Mouse (Mus musculus): ENCODE results near the gene Capn11. TPM values are rescaled to one million over a fixed set of nuclear protein-coding genes. Genes with fewer than 3 reads are reported as not detected.

The Capn11 gene
- polyA plus RNA-seq, 1 experiment from 2014 or later: 1.00 TPM

DNA sequence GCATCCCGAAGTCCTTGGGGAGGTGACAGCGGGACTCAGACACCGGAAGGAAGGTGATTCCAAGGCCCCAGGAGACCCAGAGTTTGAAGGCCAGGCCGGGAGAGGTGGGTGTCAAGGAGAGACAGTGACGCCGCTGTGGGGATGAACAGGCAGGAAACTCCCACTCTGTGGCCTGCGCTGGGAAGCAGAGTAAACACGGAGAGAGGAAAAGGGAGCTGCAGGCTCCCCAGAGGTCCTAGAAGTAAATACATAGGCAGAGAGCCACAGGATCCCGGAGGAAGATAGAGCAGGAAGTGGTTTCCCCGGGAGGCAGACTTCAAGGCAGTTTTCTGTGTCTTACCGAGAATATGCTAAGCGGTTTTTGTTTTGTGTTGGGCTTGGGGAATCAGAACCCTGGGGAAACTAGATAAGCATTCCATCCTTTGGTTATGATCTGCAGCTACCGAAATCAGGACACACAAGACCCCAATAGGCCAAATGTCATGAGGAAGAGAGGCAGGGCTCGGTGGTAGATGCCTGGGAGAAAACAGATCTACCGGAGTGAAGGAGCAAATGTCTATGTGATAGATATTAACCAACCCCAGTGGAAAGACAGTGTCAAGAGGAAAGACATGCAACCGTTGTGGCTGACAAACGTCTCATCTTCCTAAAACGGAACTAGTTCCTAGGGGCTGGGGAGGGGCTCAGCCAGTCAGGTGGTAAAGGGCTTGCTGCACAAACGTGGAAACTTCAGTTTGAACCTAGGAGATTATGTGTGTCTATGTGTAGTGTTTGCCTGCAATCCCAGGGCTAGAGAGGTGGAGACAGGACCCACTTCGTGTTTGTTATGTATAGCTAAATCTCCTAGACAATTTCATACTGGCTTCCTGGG, 39.5 kb downstream of the Capn11 start:
- WGBS: 33% methylated on average over 20 of the region's 20 CpGs
- Histone ChIP-seq H3K27ac (replicated peaks) (peak overlapping the region; percentile 72), H3K9me3 (no peaks in the 10 kb centered on the region), H3K9ac (no peak overlapping the region), H3K27me3 (no peaks in the 10 kb centered on the region), H3K36me3 (no peaks in the 10 kb centered on the region), H3K4me3 (no peak overlapping the region), H3K4me2 (peak overlapping the region; percentile 14; the same call in 1 of the 2 replicates), H3K4me1 (replicated peaks) (0 out of 2 replicates have a peak, but pooled peaks cover 9% of the 10 kb centered on the region)
- no peak for ATAC-seq (ENCODE audit: low FRiP score, low read depth)

- Histone ChIP-seq H3K4me1 (replicated peaks) (0 out of 2 replicates have a peak, but pooled peaks cover 9% of the 10 kb centered on the region), H3K9ac (no peak overlapping the region), H3K27ac (replicated peaks) (peak overlapping the region; percentile 72), H3K4me3 (no peak overlapping the region), H3K4me2 (peak overlapping the region; percentile 14; the same call in 1 of the 2 replicates), H3K9me3 (no peaks in the 10 kb centered on the region), H3K27me3 (no peaks in the 10 kb centered on the region), H3K36me3 (no peaks in the 10 kb centered on the region)
- 6% methylated on average over 8 of the region's 8 CpGs for whole genome bisulfite sequencing
- no peak for ATAC-seq (ENCODE audit: low FRiP score, low read depth)
Observed at GRCm38 (mm10) chr17:45618941-45619385, 40.2 kb downstream of the Capn11 start.

DNA sequence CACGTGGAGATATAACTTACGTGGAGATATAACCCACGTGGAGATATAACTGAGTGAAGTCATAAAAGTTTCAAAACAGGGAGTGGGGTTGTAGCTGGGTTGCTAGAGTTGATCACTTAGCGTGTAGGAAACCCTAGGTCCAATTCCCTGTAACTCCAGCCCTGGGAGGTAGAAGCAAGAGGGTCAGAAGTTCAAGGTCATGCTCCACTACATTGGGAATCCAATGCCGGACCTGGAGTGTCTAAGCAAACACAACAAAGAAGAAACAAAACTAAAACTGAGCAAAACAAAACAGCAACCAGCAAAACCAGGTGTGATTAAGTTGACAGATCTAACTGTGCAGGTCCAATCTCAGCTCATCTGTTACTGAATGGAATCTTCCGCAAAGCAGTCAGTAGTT, 41.5 kb downstream of the Capn11 start:
- 92% methylated on average over 6 of the region's 6 CpGs for WGBS
- H3K27me3 ChIP-seq: no peaks in the 10 kb centered on the region
- H3K4me3 ChIP-seq: no peak overlapping the region
- H3K36me3 ChIP-seq: no peaks in the 10 kb centered on the region
- H3K4me2 ChIP-seq: no peak overlapping the region
- H3K9me3 ChIP-seq: no peaks in the 10 kb centered on the region
- 0 out of 2 replicates have a peak, but pooled peaks cover 9% of the 10 kb centered on the region for H3K4me1 ChIP-seq (replicated peaks)
- H3K27ac ChIP-seq (replicated peaks): no peak overlapping the region
- no peak overlapping the region for H3K9ac ChIP-seq
- no peak for ATAC-seq (ENCODE audit: low FRiP score, low read depth)

DNA sequence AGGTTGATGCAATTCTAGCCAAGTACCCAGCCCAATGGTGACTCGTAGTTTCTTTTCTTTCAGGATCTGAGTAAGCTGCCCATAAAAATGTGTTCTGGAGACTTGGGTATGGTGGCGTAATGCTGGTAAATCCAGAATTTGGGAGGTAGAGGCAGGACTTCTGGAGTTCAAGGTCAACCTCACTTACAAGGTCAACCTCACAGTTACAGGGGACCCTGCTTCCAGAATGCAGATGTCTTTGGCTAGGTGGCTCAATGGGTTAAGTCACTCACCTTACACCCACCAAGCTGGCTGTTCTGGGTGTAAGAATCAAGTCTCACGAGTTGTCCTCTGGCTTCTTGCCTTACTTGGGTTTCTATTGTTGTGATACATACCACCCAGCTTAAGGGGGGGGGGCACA, 42.4 kb downstream of the Capn11 start:
- H3K4me1 ChIP-seq (replicated peaks): 0 out of 2 replicates have a peak, but pooled peaks cover 9% of the 10 kb centered on the region
- H3K36me3 ChIP-seq: no peaks in the 10 kb centered on the region
- no peaks in the 10 kb centered on the region for H3K27me3 ChIP-seq
- H3K9me3 ChIP-seq: no peaks in the 10 kb centered on the region
- H3K27ac ChIP-seq (replicated peaks): no peak overlapping the region
- H3K4me3 ChIP-seq: no peak overlapping the region
- H3K9ac ChIP-seq: no peak overlapping the region
- ATAC-seq (ENCODE audit: low FRiP score, low read depth): no peak
- H3K4me2 ChIP-seq: no peak overlapping the region
- 91% methylated on average over 3 of the region's 3 CpGs for WGBS

- Histone ChIP-seq H3K4me3 (no peak overlapping the region), H3K9me3 (no peaks in the 10 kb centered on the region), H3K27ac (replicated peaks) (no peak overlapping the region), H3K9ac (no peak overlapping the region), H3K27me3 (no peaks in the 10 kb centered on the region), H3K36me3 (no peaks in the 10 kb centered on the region), H3K4me2 (no peak overlapping the region), H3K4me1 (replicated peaks) (0 out of 2 replicates have a peak, but pooled peaks cover 9% of the 10 kb centered on the region)
- WGBS: 65% methylated on average over 4 of the region's 4 CpGs
- no peak for ATAC-seq (ENCODE audit: low FRiP score, low read depth)
Observed at GRCm38 (mm10) chr17:45616046-45616650, 43.0 kb downstream of the Capn11 start.

DNA sequence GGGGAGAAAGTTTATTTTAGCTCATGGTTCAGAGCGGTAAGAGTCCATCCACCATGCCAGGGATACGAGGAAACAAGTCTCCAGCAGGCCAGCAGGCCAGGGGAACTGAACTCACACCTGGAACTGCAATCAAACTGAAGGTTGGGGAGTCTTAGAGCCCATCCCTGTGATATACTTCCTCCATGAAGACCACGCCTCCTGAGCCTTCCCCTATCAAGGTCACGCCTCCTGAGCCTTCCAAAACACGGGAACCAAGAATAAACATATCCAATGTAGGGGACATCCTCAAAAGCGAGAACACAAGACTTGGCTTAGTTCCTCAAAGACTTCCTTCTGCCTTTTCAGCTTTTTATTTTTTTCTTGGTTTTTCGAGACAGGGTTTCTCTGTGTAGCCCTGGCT, 46.2 kb downstream of the Capn11 start:
- 90% methylated on average over 7 of the region's 7 CpGs for WGBS
- Histone ChIP-seq H3K36me3 (no peaks in the 10 kb centered on the region), H3K4me3 (no peak overlapping the region), H3K9me3 (no peaks in the 10 kb centered on the region), H3K4me1 (replicated peaks) (no peaks in the 10 kb centered on the region), H3K27me3 (no peaks in the 10 kb centered on the region), H3K4me2 (no peak overlapping the region), H3K9ac (no peak overlapping the region), H3K27ac (replicated peaks) (no peak overlapping the region)
- ATAC-seq (ENCODE audit: low FRiP score, low read depth): no peak

DNA sequence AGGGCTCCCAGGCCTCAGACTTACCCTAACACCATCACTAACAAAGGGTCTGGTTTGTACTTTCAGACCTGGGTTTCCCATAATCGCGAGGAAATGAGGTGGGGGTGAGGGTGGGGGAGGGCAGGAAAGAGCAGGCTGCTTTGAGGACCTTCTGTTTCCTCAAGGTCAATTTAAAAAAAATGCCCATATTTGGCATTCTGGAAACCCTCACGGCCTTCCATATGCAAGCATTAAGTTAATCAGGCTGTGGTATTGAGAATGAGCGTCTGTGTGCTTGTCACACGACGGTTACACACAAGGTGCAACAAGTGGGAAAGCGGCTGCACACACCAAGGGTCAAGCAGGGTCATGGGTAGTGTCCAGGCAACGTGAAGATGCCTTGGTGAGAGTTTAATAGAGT, 47.1 kb downstream of the Capn11 start:
- H3K4me3 ChIP-seq: no peak overlapping the region

GRCm38 (mm10) chr17:45610144-45610866, 48.8 kb downstream of the Capn11 start:
- H3K4me1 ChIP-seq (replicated peaks): no peaks in the 10 kb centered on the region
- no peaks in the 10 kb centered on the region for H3K27me3 ChIP-seq
- no peak for ATAC-seq (ENCODE audit: low FRiP score, low read depth)
- H3K27ac ChIP-seq (replicated peaks): no peak overlapping the region
- no peak overlapping the region for H3K4me2 ChIP-seq
- no peaks in the 10 kb centered on the region for H3K9me3 ChIP-seq
- H3K9ac ChIP-seq: no peak overlapping the region
- no peaks in the 10 kb centered on the region for H3K36me3 ChIP-seq
- 38% methylated on average over 5 of the region's 5 CpGs for WGBS
- H3K4me3 ChIP-seq: no peak overlapping the region

More for the DNA sequence above, 47.1 kb downstream of the Capn11 start:
- H3K9ac ChIP-seq: no peak overlapping the region
- no peaks in the 10 kb centered on the region for H3K4me1 ChIP-seq (replicated peaks)
- H3K27ac ChIP-seq (replicated peaks): no peak overlapping the region
- 86% methylated on average over 8 of the region's 8 CpGs for WGBS
- H3K9me3 ChIP-seq: no peaks in the 10 kb centered on the region
- no peak for ATAC-seq (ENCODE audit: low FRiP score, low read depth)
- H3K4me2 ChIP-seq: no peak overlapping the region
- H3K36me3 ChIP-seq: no peaks in the 10 kb centered on the region
- no peaks in the 10 kb centered on the region for H3K27me3 ChIP-seq

- WGBS: 90% methylated on average over 4 of the region's 4 CpGs
- Histone ChIP-seq H3K4me3 (no peak overlapping the region), H3K27me3 (no peaks in the 10 kb centered on the region)
Observed at GRCm38 (mm10) chr17:45608396-45608795, 50.7 kb downstream of the Capn11 start.

GRCm38 (mm10) chr17:45606992-45607879, 51.9 kb downstream of the Capn11 start:
- Histone ChIP-seq H3K27me3 (no peaks in the 10 kb centered on the region), H3K27ac (replicated peaks) (no peak overlapping the region), H3K4me2 (no peak overlapping the region), H3K4me3 (no peak overlapping the region), H3K9me3 (no peaks in the 10 kb centered on the region), H3K4me1 (replicated peaks) (no peaks in the 10 kb centered on the region), H3K9ac (no peak overlapping the region), H3K36me3 (no peaks in the 10 kb centered on the region)
- no peak for ATAC-seq (ENCODE audit: low FRiP score, low read depth)
- WGBS: 77% methylated on average over 15 of the region's 15 CpGs

More at GRCm38 (mm10) chr17:45608396-45608795, 50.7 kb downstream of the Capn11 start:
- Histone ChIP-seq H3K27ac (replicated peaks) (no peak overlapping the region), H3K36me3 (no peaks in the 10 kb centered on the region), H3K9me3 (no peaks in the 10 kb centered on the region), H3K9ac (no peak overlapping the region), H3K4me2 (no peak overlapping the region), H3K4me1 (replicated peaks) (no peaks in the 10 kb centered on the region)
- no peak for ATAC-seq (ENCODE audit: low FRiP score, low read depth)

DNA sequence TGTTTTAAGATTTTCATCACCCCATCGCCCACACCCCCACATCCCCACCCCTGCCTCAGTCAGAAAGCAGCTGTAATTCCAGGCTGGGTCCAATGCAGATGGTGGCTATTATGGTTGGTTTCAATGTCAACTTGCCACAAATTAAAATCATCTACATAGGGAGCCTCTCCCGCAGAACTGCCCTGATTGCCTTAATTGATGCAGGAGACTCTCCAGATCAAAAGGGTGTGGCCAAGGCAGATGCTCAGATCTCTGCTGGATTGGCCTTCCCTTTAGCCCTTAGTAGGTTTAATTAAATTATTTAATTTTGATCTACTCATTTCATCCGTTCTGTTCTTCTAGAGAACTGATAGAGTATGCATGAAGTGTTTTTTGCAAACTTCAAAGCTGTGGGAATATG, 56.1 kb downstream of the Capn11 start:
- Histone ChIP-seq H3K27ac (replicated peaks) (no peak overlapping the region), H3K4me3 (no peak overlapping the region), H3K4me1 (replicated peaks) (peaks cover 16% of the 10 kb centered on the region), H3K9ac (no peak overlapping the region), H3K27me3 (peaks cover 16% of the 10 kb centered on the region), H3K36me3 (no peaks in the 10 kb centered on the region), H3K4me2 (no peak overlapping the region), H3K9me3 (no peaks in the 10 kb centered on the region)
- ATAC-seq (ENCODE audit: low FRiP score, low read depth): no peak
- 78% methylated on average over 3 of the region's 3 CpGs for WGBS
